Mouse (Mus musculus) ES-E14 (cell line): ENCODE data around the gene Abhd5. TPM values are rescaled to one million over a fixed set of nuclear protein-coding genes. Genes with fewer than 3 reads are reported as not detected.
A peak's percentile ranks its signal among the peaks of the same experiment; 100 is the strongest.
"Not testable (repeated sequence)": the region's sequence is repeated elsewhere in the genome, so short reads cannot be mapped to it uniquely, and the experiment has no call there.

Experiments used
- DNase-seq: peaks from one replicate; pipeline ENCODE4 v3.0.0-alpha.2; 2013; ENCODE audit warnings: low read depth, low spot score
- H3K27ac ChIP-seq: 2 replicates; pipeline ENCODE4 v1.5.1; 2012; ENCODE audit warnings: low read depth, mild to moderate bottlenecking, low read length, moderate library complexity, mixed read lengths; ENCODE audit not compliant: poor library complexity, insufficient read depth, severe bottlenecking
- H3K36me3 ChIP-seq: 2 replicates; pipeline ENCODE4 v1.6.1; 2012; ENCODE audit warnings: mild to moderate bottlenecking, low read length, moderate library complexity, mixed read lengths; ENCODE audit not compliant: control insufficient read depth, poor library complexity, insufficient read depth, severe bottlenecking
- H3K4me1 ChIP-seq, 2 experiments: fragments of 150-350 bp in 1 of 2; sonication (generic) in 1 of 2; 2 replicates each; pipeline ENCODE4 v1.6.1; 2012; ENCODE audit warnings: low read length in 2 of 2, mild to moderate bottlenecking in 1 of 2, mixed read lengths in 1 of 2; ENCODE audit not compliant: control insufficient read depth in 2 of 2, insufficient read depth in 2 of 2, poor library complexity in 1 of 2
- H3K4me3 ChIP-seq, 2 experiments: fragments of 150-350 bp in 1 of 2; sonication (generic) in 1 of 2; 2 replicates each; pipeline ENCODE4 v1.5.1; 2012; ENCODE audit warnings: low read length in 2 of 2, low read depth in 1 of 2, mild to moderate bottlenecking in 1 of 2, mixed read lengths in 1 of 2; ENCODE audit not compliant: insufficient read depth in 1 of 2, poor library complexity in 1 of 2, severe bottlenecking in 1 of 2
- H3K9ac ChIP-seq: 2 replicates; pipeline ENCODE4 v1.6.1; 2012; ENCODE audit warnings: low read depth, mild to moderate bottlenecking, low read length, mixed read lengths; ENCODE audit not compliant: poor library complexity, insufficient read depth, severe bottlenecking
- H3K9me3 ChIP-seq: fragments of 150-350 bp; sonication (generic); 2 replicates; pipeline ENCODE4 v1.6.1; 2012; ENCODE audit warnings: low read depth, mild to moderate bottlenecking, low read length; ENCODE audit not compliant: control insufficient read depth, insufficient read depth
- CHD2 ChIP-seq: IDR thresholded peaks from 2 replicates; pipeline ENCODE4 v1.6.1; 2014; ENCODE audit warnings: mild to moderate bottlenecking, low read depth, low read length, inconsistent platforms
- HCFC1 ChIP-seq: IDR thresholded peaks from 2 replicates; pipeline ENCODE4 v1.6.1; 2012; ENCODE audit warnings: low read length, inconsistent platforms, borderline replicate concordance; ENCODE audit not compliant: insufficient read depth
- MAFK ChIP-seq: IDR thresholded peaks from 2 replicates; pipeline ENCODE4 v1.6.1; 2014; ENCODE audit warnings: mild to moderate bottlenecking, low read depth, low read length, inconsistent platforms; ENCODE audit not compliant: insufficient read depth
- ZC3H11A ChIP-seq: IDR thresholded peaks from 2 replicates; pipeline ENCODE4 v1.6.1; 2012; ENCODE audit warnings: low read depth, mild to moderate bottlenecking, inconsistent platforms, low read length, borderline replicate concordance
- ZNF384 ChIP-seq: IDR thresholded peaks from 2 replicates; pipeline ENCODE4 v1.6.1; 2012; ENCODE audit warnings: low read depth, low read length, inconsistent platforms
- in situ Hi-C, 2 experiments: fragments of 600-800 bp; cut with MboI; formaldehyde crosslinking; loops; one replicate each; pipeline ENCODE4 v1.15.1; 2025; ENCODE audit warnings: low sequenced_read_pairs in 2 of 2, inconsistent platforms in 1 of 2; ENCODE audit not compliant: unreplicated experiment in 2 of 2
- total RNA-seq: library from RNA; depleted of rRNA; stranded (reverse); fragments of 300-350 nt; gene quantifications from 2 replicates; pipeline ENCODE4 v1.2.3, GENCODE M21; 2012

Abhd5 gene
- total RNA-seq, 1 experiment, result 14.8 TPM

- H3K36me3 ChIP-seq, result no peaks in the 10 kb centered on the region
- no peak overlapping the region for H3K4me3 ChIP-seq
- peaks cover 0 to 8% of the 10 kb centered on the region in 2 experiments; a peak in 3 of 4 replicates for H3K4me1 ChIP-seq
- H3K9me3 ChIP-seq, result no peaks in the 10 kb centered on the region
- no peak for DNase-seq
- H3K9ac ChIP-seq, result no peak overlapping the region
- peak; percentile 75 for TF ChIP-seq ZNF384
- TF ChIP-seq CHD2, result no peak
- TF ChIP-seq MAFK, result peak; percentile 77
- H3K27ac ChIP-seq, result no peak overlapping the region
- in situ Hi-C loops, result no loop called here
Observed at GRCm38 (mm10) chr9:122311051-122311760, 40.2 kb upstream of the Abhd5 start.

GRCm38 (mm10) chr9:122312296-122312990 is 39.0 kb upstream of the Abhd5 start:
- Histone ChIP-seq H3K9ac (no peak overlapping the region), H3K9me3 (no peaks in the 10 kb centered on the region), H3K36me3 (no peaks in the 10 kb centered on the region), H3K4me1 (peaks cover 0 to 8% of the 10 kb centered on the region in 2 experiments; a peak in 3 of 4 replicates), H3K27ac (no peak overlapping the region), H3K4me3 (no peak overlapping the region)
- in situ Hi-C loops, result no loop called here
- no peak for DNase-seq
- TF ChIP-seq ZNF384 (no peak), CHD2 (no peak), HCFC1 (no peak), MAFK (no peak), ZC3H11A (no peak)

GRCm38 (mm10) chr9:122313128-122313527 is 38.3 kb upstream of the Abhd5 start:
- DNase-seq, in situ Hi-C loops, H3K9me3 ChIP-seq, H3K36me3 ChIP-seq, H3K4me1 ChIP-seq, H3K9ac ChIP-seq, H3K27ac ChIP-seq, H3K4me3 ChIP-seq: not testable (repeated sequence)

- in situ Hi-C loops, result no loop called here
- Histone ChIP-seq H3K4me1 (peaks cover 0 to 9% of the 10 kb centered on the region in 2 experiments; a peak in 3 of 4 replicates), H3K9me3 (no peaks in the 10 kb centered on the region), H3K9ac (no peak overlapping the region), H3K36me3 (no peaks in the 10 kb centered on the region), H3K4me3 (no peak overlapping the region), H3K27ac (no peak overlapping the region)
- no peak for TF ChIP-seq HCFC1
- TF ChIP-seq CHD2, result no peak
- no peak for TF ChIP-seq MAFK
- TF ChIP-seq ZC3H11A, result no peak
- no peak for TF ChIP-seq ZNF384
- no peak for DNase-seq
Observed at GRCm38 (mm10) chr9:122314386-122314785, 37.0 kb upstream of the Abhd5 start.
